Mouse (Mus musculus): ENCODE results near the gene Brinp1. TPM values are rescaled to one million over a fixed set of nuclear protein-coding genes. Genes with fewer than 3 reads are reported as not detected.

Brinp1 gene
- total and polyA plus RNA-seq, 3 experiments, result not detected

DNA sequence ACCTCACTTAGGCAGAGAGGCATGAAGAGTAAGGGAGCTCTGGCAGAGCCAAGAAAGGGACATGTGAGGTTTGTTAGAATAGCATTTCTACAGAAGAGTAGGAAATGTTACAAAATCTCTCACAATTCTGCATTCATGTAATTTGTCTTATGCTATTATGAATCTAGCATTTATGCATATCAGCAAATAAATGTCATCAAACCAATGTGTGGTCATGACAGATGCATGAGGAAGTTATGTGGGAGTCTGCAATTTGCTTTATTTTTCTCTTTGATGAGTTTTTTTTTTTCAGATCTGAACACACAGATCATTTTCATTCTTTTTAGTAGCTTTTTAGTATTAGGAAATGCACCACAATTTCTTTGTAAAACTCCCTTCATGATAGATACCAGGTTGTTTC lies 82.2 kb downstream of the Brinp1 start:
- Histone ChIP-seq H3K9me3 (replicated peaks; ENCODE audit: low read length) (peaks cover 34% of the 10 kb centered on the region), H3K79me2 (replicated peaks; ENCODE audit: control insufficient read depth, extremely low read depth, insufficient read depth, poor library complexity, severe bottlenecking) (no peaks in the 10 kb centered on the region), H3K27me3 (replicated peaks) (no peaks in the 10 kb centered on the region), H3K4me3 (replicated peaks in 1 of 3; ENCODE audit: low read depth in 2 of 3, low read length in 2 of 3, poor library complexity in 1 of 3) (no peak overlapping the region), H3K27ac (ENCODE audit: insufficient read depth, low read depth) (no peak overlapping the region), H3K4me2 (ENCODE audit: insufficient read depth, low read depth, poor library complexity, severe bottlenecking) (no peak overlapping the region), H3K4me1 (ENCODE audit: control insufficient read depth in 1 of 2, insufficient read depth in 2 of 2) (no peaks in the 10 kb centered on the region), H3K9ac (ENCODE audit: insufficient read depth, low read depth) (no peak overlapping the region), H3K36me3 (replicated peaks in 1 of 2; ENCODE audit: control insufficient read depth in 1 of 2, insufficient read depth in 1 of 2, low read length in 1 of 2) (no peaks in the 10 kb centered on the region)
- no peak for DNase-seq (ENCODE audit: extremely low read depth)
- dilution Hi-C loops (cut with MboI; ENCODE audit: extremely low pct_ligation_motif_present, extremely low pct_unique_long_range_greater_than_20kb, low sequenced_read_pairs) (no loop called here), in situ Hi-C loops (cut with MboI; ENCODE audit: low pct_ligation_motif_present, low pct_unique_long_range_greater_than_20kb, low sequenced_read_pairs) (no loop called here)
- no peak for TF ChIP-seq RCOR1 (conservative IDR thresholded peaks at IDR 0.05; ENCODE audit: low read depth, low read length)
- no peak for TF ChIP-seq TBP (conservative IDR thresholded peaks at IDR 0.05; ENCODE audit: low read depth, low read length)
- no peak for TF ChIP-seq CHD2 (IDR thresholded peaks at IDR 0.05; ENCODE audit: low read length)
- TF ChIP-seq POLR2AphosphoS2 (IDR thresholded peaks at IDR 0.05; ENCODE audit: low read depth, low read length), result no peak

- TF ChIP-seq NRF1 (IDR thresholded peaks at IDR 0.05; ENCODE audit: low read depth, low read length) (no peak), MAZ (IDR thresholded peaks at IDR 0.05; ENCODE audit: low read depth, low read length) (no peak), UBTF (IDR thresholded peaks at IDR 0.05; ENCODE audit: low read depth, low read length) (no peak), NELFE (IDR thresholded peaks at IDR 0.05; ENCODE audit: low read depth, low read length) (no peak), USF1 (IDR thresholded peaks at IDR 0.05; ENCODE audit: low read depth, low read length) (no peak), JUN (IDR thresholded peaks at IDR 0.05; ENCODE audit: insufficient read depth, low read depth, low read length) (no peak), CHD2 (IDR thresholded peaks at IDR 0.05; ENCODE audit: low read length) (no peak), HCFC1 (IDR thresholded peaks at IDR 0.05; ENCODE audit: low read depth, low read length) (no peak), E2F4 (IDR thresholded peaks at IDR 0.05; ENCODE audit: insufficient replicate concordance, low read depth, low read length) (no peak), MYC (IDR thresholded peaks at IDR 0.05; ENCODE audit: low read depth, low read length) (no peak), RAD21 (IDR thresholded peaks at IDR 0.05; ENCODE audit: low read depth, low read length) (no peak), SIN3A (IDR thresholded peaks at IDR 0.05; ENCODE audit: low read length) (no peak)
- H3K4me1 ChIP-seq (ENCODE audit: control insufficient read depth in 1 of 2, insufficient read depth in 2 of 2), result no peaks in the 10 kb centered on the region
- no peaks in the 10 kb centered on the region for H3K79me2 ChIP-seq (replicated peaks; ENCODE audit: control insufficient read depth, extremely low read depth, insufficient read depth, poor library complexity, severe bottlenecking)
- peaks cover 22% of the 10 kb centered on the region for H3K9me3 ChIP-seq (replicated peaks; ENCODE audit: low read length)
- in situ Hi-C loops (cut with MboI; ENCODE audit: low pct_ligation_motif_present, low pct_unique_long_range_greater_than_20kb, low sequenced_read_pairs) (no loop called here), dilution Hi-C loops (cut with MboI; ENCODE audit: extremely low pct_ligation_motif_present, extremely low pct_unique_long_range_greater_than_20kb, low sequenced_read_pairs) (no loop called here)
- H3K4me2 ChIP-seq (ENCODE audit: insufficient read depth, low read depth, poor library complexity, severe bottlenecking), result no peak overlapping the region
- no peak overlapping the region for H3K9ac ChIP-seq (ENCODE audit: insufficient read depth, low read depth)
- H3K27ac ChIP-seq (ENCODE audit: insufficient read depth, low read depth), result no peak overlapping the region; the same call in 1 of the 2 replicates
- no peaks in the 10 kb centered on the region for H3K36me3 ChIP-seq (replicated peaks in 1 of 2; ENCODE audit: control insufficient read depth in 1 of 2, insufficient read depth in 1 of 2, low read length in 1 of 2)
- H3K27me3 ChIP-seq (replicated peaks), result no peaks in the 10 kb centered on the region
- DNase-seq (ENCODE audit: extremely low read depth), result no peak
- no peak overlapping the region for H3K4me3 ChIP-seq (replicated peaks in 1 of 3; ENCODE audit: low read depth in 2 of 3, low read length in 2 of 3, poor library complexity in 1 of 3)
Measured at GRCm38 (mm10) chr4:68865135-68865767, 88.9 kb downstream of the Brinp1 start.

All from CH12.LX (cell line).